Mouse (Mus musculus): ENCODE measurements around the gene Mns1.

GRCm38 (mm10) chr9:72468616-72469015, 30.8 kb downstream of the Mns1 start:
- TF ChIP-seq CTCF (conservative IDR thresholded peaks at IDR 0.05; ENCODE audit: low read length) (no peak), NANOG (IDR thresholded peaks at IDR 0.05; ENCODE audit: borderline replicate concordance, low read length) (no peak), POU5F1 (IDR thresholded peaks at IDR 0.05; ENCODE audit: borderline replicate concordance, low read length) (no peak)

Measured in E14TG2a.4 (cell line).